Mouse (Mus musculus) gastrocnemius, postnatal 10 days (tissue): Measurements from ENCODE around the gene Gfap. TPM values are rescaled to one million over a fixed set of nuclear protein-coding genes. Genes with fewer than 3 reads are reported as not detected.

Experiments
- DNase-seq: peaks from one replicate; pipeline ENCODE4 v3.0.0; 2021; ENCODE audit warnings: mixed read lengths
- long read RNA-seq, 2 experiments: library from polyadenylated mRNA; stranded (forward); transcript quantifications; one replicate each; pipeline ENCODE4 v2.0.0; 2021
- total RNA-seq, 2 experiments: library from RNA; stranded (reverse); gene quantifications; 2 replicates each; pipeline ENCODE4 v1.2.3; 2021

Gfap gene
- total RNA-seq, result under 1 TPM; 0.09 to 0.61 TPM
- long read RNA-seq, experiment 1, partial matches to known transcripts, result 1 of 1 reads
- long read RNA-seq, experiment 1, other reads (novel, unspliced or antisense), result 0 of 1 reads
- long read RNA-seq, experiment 2, partial matches to known transcripts, result 0 of 1 reads
- long read RNA-seq, experiment 2, other reads (novel, unspliced or antisense), result 0 of 1 reads

DNA sequence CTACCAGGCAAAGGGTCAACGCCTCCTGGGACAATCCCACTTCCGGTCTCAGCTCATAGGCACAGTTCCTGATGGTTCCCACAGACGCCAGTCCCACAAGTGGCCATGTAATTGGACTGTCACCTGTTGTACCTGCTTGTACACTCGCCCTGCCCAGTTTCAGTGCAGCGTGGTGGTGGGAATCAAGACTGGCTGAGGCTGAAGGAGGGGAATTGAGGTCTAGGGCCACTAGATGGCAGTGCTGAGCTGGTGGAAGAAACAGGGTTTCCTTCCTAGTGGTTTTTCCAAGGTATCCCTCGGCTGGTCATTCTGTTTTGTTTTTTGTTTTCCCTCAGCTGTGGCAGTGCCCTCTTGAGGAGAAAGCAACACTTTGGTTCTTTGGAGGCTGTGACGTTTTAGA, at the start of gene Gfap:
Gene Gfap (minus strand): TSS at position 150 of the 400 bp plus-strand sequence.
- DNase-seq, result peak; percentile 90

DNA sequence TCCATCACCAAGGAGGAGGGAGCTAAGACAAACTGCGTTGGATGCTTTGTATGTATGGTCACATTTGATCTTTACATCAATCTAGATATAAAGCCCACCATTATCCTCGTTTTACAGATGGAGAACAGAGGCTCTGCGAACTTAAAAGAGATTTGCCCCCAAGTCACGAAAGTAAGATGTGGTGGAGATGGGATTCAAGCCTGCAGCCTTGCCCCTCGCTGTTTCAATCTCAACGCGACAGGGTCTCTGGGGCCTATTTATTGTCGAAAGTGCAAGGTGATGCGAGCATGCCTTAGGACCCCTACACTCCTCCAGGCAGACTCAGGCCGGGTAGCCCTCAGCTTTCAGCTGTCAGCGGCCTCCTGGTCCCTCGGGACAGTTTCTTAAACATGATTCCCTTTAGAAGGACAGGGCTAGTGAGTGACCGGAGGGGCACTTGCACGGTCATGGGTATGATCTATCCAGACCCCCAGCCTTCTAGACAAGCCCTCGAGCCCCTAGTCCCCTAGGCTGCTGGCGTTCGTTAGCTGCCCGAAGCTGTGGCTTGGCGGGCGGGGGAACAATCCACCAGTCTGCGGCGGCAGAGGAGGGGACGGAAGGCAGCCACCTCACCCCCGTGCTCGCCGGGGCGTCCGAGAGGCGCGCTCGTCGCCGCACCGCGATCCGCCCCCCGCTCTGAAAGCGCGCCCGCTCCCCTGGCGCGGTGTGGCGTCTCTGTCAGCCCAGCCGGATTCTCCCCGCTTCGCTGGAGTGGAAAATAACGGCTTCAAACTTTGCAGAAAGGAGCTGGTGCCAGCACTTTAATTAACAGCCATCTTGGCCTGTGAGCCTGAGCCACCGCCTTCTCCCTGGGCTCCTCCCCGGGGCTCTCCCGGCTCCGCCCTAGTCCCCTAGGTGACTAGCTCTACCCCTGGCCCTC, 47.6 kb upstream of the Gfap start:
- DNase-seq, result peak; percentile 30

DNA sequence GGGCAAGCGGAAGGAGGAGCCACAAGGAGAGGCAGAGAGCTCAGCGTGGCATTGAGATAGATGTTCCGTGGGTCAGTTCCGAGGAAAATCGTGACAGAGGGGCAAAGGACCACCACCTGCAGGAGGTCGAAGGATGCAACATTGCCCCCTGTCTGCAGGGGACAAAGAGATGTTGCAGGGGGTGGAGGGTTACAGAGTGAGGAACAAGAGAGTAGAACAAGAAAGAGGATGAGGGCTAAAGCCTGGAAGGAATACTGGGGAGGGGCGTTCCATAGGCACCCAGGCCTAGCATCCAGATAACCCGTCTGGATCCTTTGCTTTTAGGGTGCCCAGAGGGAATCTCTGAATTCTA, 46.3 kb upstream of the Gfap start:
- no peak for DNase-seq

DNA sequence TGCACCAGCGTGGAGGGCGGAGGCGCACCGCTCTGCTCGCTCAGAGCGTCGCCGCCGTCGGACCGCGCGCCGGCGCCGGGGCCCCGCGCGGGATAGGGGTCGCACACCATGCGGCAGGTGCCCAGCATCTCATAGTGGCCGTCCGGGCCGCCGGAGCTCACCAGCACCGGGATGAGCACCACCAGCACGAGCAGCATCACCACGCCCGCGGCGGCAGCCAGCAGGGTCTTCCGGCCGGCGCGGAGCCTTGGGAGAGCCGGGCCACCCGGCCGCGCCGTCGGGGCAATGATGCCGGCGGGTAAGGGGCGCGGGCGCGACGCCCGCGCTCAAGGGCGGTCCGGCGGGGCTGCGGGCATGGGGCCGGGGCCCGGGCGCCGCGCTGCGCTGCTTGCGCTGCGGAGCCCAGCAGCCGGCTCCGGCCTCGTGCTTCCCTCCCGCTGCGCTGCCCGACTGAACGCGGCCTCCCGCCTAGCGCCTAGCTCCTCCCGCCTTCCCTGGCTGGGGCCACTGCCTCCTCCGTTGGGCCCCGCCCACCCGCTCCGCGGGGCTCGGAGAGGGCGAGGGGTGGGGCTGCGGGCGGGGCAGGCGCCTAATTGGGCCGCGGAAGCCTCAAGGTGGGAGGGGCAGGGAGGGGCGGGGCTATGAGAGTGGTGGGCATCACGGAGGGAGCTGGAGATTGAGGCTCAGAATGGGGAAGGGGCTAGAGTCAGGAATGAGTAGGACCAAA, 45.7 kb upstream of the Gfap start, which contains the start of gene C1ql1:
Gene C1ql1 (minus strand): TSS at position 424 of the 727 bp plus-strand sequence.
- DNase-seq, result peak; percentile 80

DNA sequence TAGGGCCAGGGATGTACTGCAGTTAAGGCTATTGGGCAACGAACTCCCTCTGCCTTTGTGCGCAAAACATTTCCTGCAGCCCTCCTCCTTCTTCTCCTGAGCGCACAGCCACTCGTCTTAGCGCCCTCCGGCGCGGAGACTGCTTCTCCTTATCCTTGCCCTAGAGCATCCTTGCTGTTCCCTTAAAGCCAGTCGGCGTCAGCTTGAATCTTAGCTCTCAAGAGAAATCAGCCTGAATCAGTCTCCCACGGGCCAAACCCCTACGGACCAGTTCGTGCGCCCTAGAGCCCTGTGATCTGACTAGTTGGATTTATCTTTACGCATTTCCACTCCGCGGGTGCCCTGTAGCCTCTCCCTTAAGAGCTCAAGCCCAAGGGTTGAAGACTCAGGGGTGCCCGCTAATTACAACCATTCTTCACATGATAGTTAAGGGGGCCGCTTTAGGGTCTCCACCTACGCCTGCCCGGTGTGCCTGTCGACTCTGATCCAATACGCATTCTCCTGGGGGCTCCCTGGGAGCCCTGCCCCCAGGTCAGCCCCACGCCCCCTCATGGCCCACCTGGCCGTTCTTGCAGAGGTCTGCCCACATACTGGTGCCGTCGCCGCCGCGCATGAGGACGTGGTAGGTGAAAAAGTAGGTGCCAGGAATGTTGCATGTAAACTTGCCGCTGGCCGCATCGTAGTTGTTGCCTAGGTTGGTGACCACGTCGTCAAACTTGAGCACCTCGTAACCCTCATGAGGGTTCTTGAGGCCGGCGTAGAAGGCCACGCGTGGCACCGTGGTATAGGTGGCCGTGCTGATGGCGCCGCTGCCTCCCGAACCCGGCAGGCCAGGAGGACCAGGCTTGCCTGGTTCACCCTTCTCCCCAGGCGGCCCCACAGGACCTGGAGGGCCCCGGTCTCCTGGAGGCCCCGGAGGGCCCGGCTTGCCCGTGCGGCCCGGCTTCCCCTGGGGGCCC, 44.9 kb upstream of the Gfap start:
- DNase-seq, result no peak

DNA sequence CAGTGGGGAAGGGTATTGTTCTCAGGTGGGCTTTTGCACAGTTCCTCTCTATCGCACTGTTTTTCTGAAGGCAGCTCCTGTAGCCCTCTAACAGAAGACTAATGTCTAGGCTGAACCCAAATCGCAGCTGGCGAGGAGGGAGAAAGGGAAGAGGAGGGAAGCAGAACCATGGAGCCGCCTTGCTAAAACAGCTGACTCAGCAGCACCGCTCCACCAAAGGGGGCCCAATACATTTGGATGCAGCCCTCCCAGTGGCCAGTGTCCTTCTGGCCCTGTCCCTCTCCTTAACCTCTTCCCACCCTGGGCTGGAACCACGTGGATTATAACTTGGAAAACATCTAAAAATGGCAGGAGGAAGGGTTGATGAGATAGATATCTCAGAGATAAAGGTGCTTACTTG, 40.5 kb upstream of the Gfap start:
- no peak for DNase-seq

DNA sequence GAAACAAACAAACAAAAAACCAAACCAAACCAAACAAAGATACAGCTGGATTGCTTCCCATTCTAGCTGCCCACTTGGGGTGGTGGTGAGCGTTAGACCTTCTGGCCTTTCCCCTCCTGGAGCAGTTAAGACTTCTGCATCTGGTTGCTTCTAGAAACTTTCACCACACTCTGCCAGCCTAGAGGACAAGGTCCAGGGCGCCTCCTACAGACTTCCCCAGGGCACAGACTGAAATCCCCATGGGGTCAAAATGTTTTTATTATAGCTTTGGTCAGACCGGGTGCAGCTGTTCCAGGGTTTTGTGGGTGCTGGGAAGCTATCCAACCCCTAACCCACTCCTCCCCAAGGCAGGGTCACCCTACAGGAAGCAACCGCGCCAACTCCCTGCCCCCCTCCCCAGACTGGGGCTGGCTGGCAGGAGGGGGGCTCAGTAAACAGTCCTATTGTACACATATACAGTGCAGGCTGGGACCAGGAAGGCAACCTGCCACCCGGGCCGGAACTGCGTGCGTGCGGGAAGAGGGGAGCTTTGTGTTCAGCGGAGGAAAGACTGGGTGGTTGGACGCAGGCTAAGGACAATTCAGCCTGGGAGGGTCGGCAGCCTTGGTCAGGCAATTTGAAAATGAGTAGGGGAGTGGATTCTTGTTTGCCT, 38.4 kb upstream of the Gfap start:
- DNase-seq, result no peak

DNA sequence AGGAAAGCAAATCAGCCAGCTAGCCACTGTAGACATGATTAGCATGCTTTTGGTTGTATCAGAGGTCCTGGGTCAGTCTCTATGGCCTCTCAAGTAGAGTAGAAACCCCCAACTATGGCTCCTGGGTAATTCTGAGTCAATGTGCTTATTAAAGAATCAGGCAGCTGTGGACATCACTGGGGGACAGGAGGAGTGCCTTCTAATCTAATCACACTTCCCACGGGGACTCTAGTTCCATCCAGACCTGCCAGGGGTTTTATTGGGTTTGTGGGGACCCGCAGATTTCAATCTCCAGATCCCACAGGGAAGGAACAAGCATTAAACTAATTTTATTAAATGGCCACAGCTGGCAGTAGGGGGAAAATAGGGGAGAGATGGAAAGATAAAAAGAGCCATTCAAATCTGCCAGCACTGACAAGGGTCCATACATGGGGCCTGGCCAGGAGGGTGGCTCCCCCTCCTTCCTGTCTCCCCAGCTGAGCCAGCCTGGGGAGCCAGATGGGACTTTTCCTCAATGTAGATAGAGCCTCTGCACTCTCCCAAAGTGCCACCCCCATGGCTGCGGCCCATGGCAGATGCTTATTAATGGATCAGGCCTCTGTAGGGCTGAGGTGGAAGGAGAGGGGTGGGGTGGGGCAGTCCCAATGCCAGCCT, 36.9 kb upstream of the Gfap start:
- no peak for DNase-seq

DNA sequence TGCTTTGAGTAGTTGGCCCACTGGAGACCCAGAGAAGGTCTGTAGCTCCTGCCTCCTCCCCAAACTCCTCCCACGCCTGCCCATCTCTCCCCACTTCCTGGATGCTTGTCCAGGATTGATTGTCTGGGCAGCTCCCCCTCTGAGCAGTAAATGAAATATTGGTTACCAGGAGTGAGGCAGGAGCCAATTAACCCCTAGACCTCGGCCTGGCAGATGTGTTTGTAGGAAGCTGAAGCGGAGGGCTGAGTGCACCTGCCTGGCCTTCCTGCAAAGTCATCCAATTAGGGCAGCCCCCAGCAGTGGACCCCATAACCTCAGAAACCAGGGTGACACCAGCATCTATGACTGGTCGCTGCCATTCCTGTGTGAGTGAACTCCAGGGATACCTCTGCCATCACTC, 35.6 kb upstream of the Gfap start:
- no peak for DNase-seq

DNA sequence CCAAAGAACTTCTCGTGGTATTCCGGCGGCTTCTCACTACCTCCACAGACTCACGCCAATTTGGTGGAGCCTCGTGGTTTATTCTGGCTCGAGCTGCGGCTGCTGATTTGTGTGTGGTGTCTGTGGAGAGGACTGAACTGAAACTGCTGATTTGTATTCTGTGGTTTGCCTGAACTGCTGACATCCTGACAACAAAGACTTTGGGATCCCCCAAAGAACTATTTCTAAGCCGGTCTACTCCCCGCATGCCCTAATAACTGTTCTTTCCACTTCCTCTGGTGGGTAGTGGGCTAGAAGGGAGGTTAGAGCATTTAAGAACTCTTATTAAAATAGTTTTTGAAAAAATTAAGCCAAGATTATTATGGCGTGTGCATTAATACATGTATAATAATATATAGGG, 30.0 kb upstream of the Gfap start:
- DNase-seq, result no peak

DNA sequence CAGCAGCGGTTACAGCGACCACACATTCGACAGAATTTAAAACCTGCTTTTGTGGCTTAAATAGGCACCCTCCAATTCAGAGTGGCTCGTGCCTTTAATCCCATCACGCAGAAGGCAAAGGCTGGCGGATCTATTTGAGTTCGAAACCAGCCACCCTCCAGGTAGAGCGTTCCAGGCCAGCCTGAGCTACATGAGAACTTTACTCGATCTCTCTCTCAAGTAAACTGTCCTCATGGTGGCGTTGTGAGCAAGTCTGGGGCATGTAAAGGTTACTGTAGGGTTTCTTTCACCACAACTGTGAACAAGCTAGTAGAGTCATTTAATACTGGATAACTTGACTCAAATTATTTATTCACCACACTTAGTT, 24.6 kb upstream of the Gfap start:
- peak; percentile 36 for DNase-seq

DNA sequence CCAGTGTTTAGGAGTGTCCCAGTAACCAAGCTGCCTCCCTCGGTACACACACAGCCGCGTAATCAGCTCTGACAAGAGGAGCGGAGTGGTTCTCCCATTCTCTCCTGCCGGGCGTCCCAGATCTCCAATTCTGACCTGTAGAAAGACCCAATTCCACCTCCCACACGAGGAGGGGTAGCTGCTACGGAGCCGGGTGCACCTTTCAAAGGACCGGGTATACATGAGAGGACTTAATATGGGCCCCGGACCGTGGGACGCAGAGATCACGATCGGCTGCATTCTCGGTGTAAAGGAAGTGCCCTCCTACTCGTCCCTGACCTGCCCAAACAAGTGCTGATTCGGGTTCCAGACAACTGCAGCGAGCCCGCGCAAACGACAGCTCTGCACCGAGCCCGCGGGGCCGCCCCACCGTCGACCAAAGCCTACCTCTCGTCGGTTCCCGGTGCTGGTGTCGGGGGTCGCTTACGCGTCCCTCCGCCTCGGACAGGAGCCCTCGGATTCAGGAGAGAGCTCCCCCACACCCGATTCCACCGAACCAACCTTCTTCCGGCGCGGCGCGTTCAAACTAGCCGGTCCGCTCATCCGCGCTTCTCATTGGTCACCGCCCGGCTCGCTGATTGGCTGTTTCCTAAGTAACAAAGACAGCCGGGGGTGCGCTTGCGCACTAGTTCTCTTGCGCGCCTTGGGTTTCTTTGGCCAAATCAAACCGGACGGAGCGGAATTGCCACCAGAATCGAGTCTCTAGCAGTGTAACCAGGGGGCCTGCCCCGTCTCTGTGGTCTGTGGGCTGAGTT, 24.0 kb upstream of the Gfap start, which contains the start of gene Kif18b:
Gene Kif18b (minus strand): TSS at position 568 of the 794 bp plus-strand sequence.
- peak; percentile 93 for DNase-seq

DNA sequence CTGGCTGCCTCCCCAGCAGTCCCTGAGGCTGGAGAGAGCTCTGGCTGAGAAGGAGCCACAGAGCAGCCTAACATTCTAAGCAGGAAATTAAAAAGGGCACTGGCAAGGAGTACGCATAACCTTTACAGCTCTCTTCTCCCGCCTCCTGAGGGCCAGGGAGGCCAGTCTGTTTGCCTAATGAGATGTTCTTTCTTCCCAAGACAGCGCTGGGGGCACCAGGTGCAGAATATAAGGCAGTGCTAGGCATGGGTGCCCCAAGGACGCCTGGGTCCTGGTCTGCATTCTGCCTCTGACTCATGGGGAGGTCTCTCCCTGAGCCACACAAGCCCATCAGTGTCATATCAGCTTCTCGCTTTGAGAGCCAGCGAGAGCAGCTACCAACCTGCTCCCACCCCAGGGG, 20.8 kb upstream of the Gfap start:
- DNase-seq, result no peak

DNA sequence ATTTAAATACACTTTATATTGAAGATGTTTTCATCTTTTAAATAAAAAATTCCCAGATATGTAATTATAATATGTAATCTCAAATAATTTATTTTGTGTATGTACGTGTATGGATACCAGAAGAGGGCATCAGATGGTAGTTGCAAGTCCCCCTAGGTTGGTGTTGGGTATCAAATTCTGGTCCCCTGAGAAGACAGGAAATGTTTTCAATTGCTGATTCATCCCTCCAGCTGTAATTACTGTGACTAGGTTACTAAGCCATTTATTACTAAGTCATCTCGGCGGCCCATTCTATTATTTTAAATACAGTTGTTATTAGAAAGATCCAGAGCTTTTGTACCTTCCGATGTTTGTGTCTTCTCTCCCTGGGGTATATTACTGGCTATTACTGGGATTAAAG, 17.4 kb upstream of the Gfap start:
- DNase-seq, result no peak

DNA sequence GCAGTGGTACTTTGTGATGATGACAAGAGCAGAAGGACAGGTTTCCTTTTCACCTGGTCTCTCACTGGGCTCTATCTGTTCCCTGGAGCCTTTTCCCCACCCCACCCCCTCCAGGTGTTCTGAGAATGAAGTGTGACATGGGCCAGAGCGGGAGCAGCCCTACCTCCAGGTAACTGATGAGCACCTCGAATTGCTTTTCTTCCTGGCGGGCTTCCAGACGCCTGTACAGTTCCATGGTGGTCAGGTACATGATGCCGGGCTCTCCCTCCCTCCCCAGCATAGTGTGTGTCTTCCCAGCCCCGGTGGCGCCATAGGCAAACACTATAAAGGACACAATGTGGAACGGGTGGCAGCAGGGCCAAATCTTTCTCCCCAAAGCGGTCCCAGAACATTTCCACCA, 14.7 kb upstream of the Gfap start:
- DNase-seq, result no peak

DNA sequence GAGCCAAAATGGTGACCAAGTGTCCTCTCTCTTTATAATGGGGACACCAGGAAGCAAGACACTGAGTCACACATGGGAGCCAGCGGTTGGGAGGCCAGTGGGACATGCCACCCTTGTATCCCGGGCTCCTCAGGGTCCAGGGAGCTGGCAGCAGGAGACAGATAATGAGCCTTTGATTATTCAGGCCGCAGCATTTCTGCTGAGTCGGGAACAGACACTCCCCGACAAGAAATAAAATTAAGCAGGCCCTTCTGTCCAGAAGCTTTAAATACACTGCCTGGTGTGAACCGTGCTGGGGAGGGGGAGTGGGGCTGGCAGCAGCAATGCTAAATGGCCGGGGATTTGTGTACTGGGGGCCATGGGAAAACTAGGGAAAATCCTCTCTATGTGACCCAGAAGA, 10.7 kb upstream of the Gfap start:
- no peak for DNase-seq

DNA sequence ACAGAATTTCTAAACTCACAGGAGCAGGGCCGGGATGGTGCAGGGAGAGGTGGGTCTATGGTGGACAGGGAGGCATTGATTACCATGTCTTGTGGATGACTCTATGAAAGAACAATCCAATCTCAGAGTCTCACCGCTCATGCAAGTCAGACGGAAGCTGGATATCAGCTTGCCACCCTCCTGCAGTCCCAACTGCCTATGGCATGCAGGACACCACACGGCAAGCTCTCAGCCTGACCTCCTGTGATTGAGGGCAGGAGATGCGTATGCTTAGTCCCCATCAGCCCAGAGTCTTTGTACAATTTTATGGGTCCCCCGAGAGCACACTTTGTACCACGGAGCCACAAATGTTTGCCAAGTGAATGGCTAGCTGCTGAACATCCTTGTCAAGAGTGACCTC, 2.9 kb upstream of the Gfap start:
- no peak for DNase-seq

DNA sequence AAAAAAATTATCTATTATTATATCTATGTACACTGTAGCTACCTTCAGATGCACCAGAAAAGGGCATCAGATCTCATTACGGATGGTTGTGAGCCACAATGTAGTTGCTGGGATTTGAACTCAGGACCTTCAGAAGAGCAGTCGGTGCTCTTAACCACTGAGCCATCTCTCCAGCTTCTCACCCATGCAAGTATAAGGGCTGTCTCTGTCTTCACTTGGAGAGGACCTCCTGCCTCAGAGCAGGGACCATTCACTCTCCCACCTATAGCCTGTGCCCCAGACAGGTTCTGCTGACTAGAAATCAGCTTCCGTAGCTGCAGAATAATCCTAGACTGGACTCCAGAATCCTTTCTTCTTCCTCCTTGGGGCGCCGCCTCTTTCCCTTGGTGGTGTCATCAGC, 1.4 kb upstream of the Gfap start:
- no peak for DNase-seq

DNA sequence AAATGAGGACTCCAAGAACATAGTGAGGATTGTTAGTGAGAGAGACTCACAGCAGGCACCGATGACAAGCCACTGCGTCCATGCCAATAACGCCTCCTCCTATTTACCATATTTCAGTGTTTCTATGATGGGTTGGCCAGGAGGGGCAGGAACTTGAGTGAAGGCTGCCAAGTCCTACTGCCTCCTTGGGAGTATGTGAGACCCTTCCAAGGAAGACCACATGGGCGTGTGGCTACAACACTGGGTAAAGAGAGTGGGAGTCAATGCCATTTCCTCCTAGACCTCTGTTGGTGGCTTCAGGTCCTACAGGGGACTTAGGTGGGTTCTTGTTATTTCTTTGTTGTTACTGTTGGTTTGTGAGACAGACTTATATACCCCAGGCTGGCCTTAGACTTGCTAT, 487 bp upstream of the Gfap start:
- DNase-seq, result no peak

DNA sequence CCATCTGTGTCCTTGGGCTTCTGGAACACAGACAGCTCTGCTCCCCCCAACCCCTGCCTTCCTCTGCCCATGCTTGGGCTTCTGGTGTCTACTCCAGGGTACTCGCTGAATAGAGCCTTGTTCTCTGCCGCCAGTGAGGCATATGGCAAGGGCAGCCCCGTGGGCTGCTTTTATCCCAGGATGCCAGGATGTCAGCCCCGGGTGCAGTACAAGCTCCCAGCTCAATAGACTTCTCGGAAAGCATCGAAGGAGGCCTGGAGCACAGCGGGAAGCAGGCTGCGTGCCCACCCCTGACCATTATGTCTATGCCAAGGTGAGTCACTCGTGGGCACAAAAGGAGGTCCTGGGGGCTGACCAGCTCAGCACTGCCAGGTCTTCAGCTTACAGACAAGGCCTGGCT, 2.3 kb downstream of the Gfap start:
- DNase-seq, result no peak
